Mouse (Mus musculus) R1 (cell line): Measurements from ENCODE around the gene Cntn3.
"Not testable (repeated sequence)": the region's sequence is repeated elsewhere in the genome, so short reads cannot be mapped to it uniquely, and the experiment has no call there.

Source experiments
- DNase-seq: peaks from one replicate; pipeline ENCODE4 v3.0.0-alpha.2; 2018; ENCODE audit warnings: low read depth, low spot score

Gene Cntn3

DNA sequence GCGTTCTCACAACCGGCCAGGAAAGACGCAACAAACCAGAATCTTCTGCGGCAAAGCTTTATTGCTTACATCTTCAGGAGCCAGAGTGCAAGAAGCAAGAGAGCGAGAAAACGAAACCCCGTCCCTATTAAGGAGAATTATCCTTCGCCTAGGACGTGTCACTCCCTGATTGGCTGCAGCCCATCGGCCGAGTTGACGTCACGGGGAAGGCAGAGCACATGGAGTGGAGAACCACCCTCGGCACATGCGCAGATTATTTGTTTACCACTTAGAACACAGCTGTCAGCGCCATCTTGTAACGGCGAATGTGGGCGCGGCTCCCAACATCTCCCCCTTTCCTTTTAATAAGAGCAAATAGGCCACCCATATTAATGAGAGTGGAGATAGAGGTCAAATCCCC lies at the start of gene Cntn3:
TSS of gene Cntn3 (minus strand) at position 101 of the 400 bp plus-strand sequence.
- not testable (repeated sequence) for DNase-seq

DNA sequence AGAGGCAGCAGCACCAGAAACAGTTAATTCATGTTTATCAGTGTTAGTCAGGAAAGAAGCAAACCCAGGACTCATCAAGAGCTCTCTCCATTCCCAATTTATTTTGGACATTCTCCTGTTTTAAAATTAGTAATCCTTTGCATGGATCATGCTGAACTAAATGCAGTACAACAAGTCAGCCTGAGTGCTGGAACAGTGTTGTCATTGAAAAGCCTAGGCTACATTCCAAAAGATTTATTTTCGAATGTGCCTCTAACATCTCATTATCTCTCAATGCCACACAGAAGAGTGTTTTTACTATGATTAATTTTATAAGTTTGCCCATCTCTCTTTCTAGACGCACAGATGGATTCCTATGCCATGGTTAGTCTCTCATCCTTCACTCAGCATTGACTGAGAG lies 27.9 kb upstream of the Cntn3 start:
- DNase-seq: no peak

DNA sequence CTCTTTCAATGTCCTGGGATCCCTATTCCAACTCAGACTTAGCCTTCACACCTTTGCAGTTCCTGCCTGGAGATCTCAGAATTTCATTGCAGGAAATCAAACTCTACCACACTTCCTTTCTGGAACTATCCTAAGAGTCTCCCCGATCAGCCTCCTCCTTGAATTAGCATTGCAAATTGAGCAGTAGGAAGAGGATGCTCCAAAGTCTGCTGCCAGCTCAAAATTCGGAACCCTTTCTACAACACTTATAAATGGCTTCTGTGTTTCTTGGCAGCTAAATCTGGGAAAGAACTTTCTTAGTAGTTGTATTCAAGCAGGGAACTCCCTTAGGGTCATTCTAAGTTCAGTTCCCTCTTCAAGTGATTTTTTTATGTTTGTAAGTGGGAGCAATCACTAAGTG lies 24.9 kb upstream of the Cntn3 start:
- DNase-seq: peak; percentile 2

DNA sequence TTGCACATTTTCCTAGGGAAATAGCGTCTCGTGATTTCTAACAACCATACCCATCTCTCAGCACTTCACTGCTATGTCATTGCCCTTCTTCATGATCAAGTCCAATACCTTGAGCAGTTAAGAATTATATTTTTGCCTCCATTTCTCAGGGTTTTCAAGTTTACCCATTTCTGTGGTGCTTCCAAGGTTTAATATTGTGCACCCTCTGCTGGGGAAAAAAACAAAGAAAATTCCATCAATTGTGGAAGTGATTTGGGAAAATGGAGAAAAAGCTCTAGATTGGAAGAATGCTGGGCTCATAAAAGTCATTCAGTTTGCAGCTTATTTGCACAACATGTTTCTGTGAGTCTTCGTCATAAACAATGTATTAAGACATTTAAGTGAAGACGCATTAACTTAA lies 17.2 kb upstream of the Cntn3 start:
- no peak for DNase-seq

DNA sequence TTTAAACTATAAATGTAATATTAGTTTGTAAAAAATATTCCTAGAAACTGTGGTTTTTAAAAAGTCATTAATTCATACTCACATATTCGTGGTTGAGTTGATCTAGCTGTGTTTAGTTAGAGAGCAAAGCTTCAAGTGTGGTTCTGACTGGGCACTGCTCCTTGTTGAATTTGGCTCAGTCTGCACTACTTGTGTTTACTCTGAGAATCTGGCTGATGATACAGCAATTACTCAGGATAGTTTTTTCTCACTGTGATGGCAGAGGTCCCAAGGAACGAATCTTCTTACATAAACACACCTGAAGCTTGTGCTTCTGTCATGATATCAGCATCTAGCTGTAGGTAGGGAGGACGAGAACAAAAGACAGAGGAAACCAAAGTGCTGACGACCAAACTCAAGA lies 16.4 kb upstream of the Cntn3 start:
- DNase-seq: no peak

DNA sequence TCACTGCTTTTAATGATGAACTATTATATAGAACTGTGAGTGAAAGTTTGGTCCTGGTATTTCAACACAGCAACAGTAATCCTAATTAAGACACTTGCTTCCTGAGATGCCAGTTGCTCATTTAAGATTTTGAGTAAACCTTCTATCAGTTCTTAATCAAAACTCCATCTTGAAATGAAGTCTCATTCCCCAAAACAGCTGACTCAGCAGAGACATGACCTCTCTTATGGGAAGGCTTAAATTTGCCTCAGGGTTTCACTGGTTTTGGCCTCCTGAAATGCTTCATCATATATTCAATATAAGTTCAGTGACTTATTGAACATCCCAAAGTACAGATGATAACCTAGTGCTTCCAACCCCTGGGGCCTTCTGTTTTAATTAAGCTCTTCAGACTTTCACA lies 13.2 kb upstream of the Cntn3 start:
- DNase-seq: no peak

DNA sequence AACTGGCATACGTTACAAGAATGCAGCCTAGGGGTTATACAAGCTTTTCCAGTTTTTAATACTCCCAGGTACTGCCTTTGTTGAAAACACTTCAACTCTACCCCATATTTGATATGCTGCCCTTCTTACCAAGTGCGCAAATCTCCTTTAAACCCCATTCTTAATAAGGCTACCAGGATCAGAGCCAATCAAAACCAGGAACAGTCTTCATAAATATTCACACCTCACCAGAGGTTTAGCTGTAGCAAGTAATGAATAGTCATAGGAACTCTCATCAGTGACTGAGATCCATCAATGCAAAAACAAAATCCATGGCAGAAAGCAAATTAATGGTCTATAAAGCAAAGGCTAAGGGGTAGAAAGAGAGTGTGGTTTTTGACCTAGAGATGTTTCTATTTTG lies 10.7 kb upstream of the Cntn3 start:
- no peak for DNase-seq

DNA sequence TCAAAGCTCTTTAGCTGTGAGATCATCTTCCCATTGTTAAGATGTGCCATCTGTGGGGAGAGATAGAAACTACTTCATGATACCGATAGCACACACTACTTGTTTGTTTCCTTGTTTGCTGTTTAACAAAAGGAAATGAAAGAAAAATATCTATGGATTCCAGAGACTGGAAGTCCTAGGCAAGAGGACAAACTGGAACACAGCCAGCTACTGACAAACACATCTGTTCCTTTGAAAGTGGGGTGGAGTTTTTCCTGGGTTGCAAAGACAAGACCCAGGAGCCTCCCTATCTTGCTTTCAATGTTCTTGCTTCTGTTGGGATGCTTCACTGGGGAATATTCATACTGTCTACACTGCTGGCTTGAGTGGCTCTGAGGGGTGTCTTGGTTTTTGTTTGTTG lies 5.4 kb downstream of the Cntn3 start:
- no peak for DNase-seq

DNA sequence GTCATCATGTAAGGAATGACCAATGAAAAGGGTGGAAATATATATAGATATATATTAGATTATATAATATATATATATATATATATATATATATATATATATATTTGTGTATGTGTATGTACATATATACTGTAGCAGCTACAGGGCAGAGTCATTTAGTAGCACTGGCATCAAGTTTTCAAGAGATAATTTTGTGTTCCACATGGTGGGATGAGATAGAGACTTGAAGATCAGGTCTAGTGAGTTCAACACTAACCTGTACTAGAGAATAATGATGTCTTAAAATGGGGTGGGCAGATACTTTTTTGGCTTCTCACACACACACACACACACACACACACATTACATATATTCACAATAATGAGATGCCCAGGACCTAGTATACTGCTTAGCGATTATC lies 7.7 kb downstream of the Cntn3 start:
- DNase-seq: no peak

DNA sequence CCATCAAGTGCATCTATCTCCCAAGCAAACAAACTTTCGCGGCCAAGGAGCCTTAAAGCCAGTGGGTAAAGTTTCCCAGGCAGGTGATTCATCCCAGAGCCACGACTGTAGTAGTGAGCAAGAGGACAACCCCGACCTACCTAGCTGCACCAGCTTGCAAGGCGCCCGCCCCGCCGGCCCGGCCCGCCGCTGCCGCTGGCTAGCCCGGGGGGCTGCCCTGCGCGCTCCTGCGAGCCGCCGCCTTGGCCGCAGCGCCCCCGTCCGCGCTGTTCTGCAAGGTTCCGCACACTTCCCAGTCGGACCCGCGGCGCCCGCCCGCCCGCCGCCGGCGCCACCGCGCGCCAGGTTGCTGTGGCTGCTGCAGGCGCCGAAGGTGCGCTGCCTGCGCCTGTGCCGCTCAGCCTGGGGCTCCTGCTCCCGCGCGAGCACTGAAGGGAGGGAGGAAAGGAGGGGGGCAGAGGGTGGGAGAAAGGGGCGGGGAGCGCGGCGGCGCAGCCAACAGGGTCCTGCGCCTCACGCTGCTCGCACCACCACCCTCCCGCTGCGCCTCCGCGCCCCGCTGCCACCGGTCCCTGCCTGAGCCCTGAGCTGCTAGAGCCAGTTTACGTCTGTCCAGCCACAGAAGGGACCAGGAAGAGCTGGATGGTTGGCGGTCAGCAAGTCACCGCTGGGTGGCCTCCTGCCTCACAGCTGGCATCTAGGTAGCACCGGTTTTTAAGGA lies 8.7 kb downstream of the Cntn3 start:
- DNase-seq: peak; percentile 82

DNA sequence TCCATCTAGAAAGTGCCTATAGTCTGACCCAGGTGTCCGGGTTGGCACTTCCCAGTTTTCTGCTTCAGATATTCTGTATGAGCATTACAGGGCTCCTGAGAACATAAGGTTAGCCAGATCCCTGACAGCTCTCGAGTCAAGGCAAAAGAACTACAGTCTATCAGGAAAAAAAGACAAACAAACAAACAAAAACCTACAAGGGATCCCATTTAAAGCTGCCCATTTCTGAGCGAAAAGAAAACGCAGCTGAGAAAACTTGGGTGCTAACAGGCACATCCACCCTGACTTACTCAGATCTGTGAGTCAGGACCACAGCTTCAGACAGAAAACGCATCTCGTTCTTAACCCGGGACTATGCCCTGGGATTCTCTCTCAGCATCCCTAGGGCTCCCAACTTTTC lies 9.5 kb downstream of the Cntn3 start:
- DNase-seq: peak; percentile 7

DNA sequence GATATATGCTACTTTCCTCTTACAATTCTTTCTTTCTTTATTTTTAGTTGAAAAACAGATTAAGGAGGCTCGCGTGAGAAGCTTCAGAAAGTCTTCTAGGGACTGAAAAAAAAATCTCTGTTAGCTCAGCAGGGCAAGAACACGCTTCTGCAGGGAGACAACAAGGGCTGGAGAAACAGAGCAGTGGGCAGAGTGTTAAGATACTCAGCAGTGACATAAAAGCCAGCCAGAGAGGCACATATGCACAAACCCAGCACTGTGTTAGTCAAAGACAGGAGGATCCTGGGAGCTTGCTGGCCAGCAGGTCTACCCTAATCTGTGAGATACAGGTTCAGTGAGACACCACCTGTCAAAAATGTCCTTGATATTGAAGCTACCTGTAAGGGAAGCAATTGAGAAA lies 15.4 kb downstream of the Cntn3 start:
- no peak for DNase-seq

DNA sequence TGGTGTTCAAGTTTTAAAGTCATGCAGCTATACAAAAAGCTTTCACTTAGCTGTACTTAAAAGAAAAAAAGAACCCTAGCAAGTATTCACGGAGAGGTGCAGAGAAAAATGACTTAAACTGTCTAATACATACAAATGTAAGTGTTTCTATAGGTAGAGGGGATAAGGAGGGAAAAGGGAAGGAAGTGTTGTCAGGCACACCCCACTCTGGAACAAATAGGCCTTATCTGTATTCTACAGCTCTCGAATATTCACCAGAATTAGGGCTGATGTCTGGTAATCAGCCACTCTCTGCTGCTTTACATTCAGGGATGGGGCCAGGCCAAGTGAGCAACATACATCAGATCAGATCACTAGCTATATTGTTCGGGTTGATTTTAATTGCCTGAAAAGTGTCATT lies 16.4 kb downstream of the Cntn3 start:
- no peak for DNase-seq

DNA sequence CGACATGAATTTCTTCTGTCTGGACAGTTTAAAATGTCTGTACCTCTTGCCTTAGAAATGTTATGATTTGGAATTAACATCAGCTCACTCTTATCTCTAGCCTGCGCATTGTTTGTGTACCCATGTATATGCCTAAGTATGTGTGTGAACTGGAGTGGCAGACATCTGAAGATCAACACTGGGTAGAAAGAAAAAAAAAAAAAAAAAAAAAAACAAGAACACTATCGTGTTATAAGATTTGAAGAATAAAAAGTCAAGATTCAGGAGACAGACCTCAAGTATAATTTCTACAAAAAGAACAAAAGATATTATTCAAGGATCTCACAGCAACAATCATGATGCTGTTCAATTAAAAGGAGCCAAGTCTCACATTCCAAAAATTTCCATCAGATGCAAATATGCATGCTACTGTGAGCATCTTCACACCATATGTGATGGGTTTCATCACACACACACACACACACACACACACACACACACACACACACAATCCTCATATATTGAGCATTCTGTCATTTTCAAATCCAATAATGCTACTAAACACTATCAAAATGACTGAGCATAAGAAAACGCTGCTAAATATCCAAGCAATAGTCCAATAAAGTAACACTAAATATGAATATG lies 17.0 kb downstream of the Cntn3 start:
- DNase-seq: no peak

DNA sequence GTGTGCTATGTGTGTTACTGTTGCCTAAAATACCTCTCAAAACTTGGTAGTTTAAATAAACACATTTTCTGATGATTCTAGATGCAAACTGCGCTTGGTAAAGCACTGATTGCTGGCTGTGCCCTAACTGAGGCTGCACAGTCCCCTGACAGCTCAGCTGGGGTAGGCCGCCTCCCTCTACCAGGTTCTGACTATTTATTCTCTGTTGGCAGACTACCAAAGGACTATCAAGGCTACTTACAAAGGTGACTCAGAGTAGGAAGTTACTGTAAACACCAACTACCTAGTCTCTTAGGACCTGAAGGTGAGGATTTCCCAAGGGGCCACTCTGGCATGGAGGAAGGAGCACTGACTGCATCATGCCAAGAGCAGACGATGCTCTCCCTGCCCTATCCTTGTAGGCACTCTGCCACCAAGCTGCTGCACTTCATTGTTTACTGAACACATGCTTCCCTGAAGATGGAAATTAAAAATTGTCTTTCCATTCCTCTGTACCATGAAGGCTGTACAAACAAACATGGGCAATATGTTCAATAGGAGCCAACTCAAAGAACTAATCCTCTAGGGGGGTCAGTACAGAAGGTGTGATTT lies 17.7 kb downstream of the Cntn3 start:
- DNase-seq: no peak

DNA sequence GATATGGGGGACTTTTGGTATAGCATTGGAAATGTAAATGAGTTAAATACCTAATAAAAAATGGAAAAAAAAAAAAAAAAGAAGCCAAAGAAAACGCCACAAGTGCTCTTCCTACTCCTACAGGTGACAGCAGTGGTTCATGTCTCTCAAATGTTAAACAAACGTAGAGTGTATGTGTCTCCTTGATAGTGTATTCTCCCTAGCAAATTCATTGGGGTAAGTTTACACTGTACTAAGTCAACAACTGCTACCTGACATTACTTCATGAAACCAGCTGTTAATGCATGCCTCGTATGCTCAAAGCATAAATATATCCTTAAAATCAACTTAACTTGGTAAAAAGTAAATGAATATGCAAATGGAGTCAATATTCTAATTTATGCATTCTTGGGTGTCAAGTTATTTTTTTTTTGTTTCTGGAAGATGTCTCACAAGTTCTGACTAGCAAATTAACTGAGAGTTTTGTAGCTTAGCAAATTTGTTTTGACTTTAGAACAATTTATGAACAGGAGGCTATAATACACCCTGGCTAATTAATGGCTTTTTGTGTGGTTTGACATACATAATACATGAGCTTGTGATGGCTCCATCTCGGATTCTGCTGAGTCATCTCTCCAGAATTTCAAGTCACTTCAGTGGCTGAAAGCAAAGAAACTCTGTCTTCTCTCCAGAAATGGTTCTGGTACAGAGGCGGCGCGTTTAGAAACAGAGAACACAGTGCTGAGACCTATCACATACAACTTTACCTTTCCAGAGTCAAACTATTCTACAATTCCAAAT lies 31.1 kb downstream of the Cntn3 start:
- DNase-seq: no peak

DNA sequence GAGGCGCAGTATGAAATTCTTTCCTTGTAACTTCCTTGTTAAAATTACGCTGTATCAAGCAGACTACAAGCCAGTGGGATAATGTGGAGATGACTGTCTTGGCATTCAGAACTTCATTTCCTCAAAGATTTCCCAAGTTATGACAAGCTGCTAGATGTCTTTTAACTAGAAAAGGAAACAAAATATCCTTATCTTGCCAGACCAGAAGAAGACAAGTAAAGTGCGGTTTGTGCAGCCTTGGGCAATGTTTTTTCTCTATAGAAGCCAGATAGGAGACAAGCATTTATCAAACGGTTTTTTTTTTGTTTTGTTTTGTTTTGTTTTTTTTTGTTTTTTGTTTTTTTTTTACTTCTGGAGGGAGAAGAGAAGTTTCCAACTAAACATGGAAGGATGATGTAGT lies 37.3 kb downstream of the Cntn3 start:
- no peak for DNase-seq

DNA sequence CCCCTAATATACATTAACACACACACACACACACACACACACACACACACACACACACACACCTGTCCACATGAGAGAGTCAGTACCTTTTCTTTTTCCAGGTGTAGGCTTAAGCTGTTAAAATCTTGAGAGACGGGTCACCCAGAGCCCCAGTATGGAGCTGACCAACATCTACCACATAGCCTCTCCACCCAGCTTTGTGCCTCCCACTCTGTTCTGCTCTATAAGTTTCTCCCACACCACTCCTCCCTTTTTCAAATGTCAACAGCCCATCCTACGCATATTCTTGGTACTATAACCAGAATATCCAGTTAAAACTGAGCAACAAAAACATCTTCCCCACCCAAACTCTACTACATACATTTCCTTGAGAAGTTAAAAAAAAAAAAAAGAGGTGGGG lies 49.9 kb downstream of the Cntn3 start:
- no peak for DNase-seq

DNA sequence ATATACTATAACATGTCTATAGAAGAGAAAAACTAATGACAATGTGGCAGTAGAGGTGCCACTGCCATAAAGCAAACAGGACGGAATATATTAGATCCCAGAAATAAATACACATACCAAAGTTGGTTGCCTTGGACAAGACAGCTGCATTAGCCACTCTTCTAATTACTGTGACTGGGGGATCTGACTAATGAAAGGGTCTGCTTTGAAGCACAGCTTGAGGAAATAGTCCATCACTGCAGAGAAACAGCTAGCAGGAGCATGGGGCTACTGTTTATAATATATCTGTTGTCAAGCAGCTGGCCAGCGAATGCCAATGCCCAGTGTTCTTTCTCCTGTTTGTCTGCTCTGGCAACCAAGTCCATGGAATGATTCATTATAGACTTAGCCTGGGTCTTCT lies 51.9 kb downstream of the Cntn3 start:
- no peak for DNase-seq

DNA sequence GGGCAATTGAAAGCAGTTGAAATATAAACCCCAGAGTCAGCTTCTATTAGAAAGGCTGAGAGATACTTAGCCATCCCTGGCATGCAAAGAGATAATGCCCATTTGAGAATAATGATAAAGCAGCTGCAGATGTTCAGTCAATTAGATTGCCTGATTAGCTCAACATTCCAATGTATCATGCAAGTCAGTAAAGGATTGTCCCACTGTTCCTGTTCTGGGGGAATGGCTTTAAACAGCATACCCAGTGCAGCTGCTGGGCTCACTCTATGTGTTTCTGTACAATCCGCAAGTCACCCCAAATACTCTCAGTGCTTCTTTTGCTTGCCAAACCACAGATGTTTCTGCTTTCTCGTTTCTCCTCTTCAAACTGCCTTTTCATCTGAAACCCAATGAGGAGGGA lies 57.7 kb downstream of the Cntn3 start:
- no peak for DNase-seq

DNA sequence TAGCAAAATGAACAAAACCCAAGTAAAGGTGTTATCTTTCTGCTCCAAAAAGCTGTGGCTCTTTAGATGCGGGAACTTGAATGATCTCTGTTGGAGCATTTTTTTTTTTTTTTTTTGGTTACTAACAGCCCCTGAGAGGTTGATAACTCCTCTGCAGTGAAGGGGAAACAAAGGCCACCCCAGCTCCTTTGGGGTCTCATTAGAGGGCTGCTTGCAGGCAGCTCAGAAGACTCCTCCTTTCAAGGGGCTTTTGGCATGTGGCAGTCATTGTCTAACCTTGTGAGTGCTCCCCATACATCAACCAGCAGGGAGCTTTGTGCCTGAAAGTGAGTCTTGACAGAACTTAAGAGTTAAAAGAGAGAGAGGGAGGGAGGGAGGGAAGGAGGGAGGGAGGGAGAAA lies 60.8 kb downstream of the Cntn3 start:
- no peak for DNase-seq

DNA sequence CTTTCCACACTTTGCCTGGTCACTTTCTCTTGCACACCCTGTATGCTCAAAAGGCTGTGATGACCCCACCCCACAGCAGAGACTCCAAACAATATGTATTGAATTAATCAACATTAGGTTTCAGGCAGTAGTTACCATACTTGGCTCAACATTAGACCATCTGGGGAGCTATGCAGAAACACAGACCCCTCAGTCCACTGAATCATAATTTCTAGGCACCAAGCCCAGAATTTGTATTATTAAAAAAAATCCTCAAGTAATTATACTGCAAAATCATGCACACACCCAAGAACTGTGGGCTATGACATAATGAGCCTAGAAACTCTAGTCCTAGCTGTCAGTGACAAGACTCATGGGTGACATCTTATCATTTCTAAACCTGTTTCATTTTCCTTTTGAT lies 87.4 kb downstream of the Cntn3 start:
- no peak for DNase-seq
